Mouse (Mus musculus): ENCODE results near the gene Aimp1. TPM values are rescaled to one million over a fixed set of nuclear protein-coding genes. Genes with fewer than 3 reads are reported as not detected.
A peak's percentile ranks its signal among the peaks of the same experiment; 100 is the strongest.

The Aimp1 gene
- polyA plus RNA-seq, 1 experiment from 2014 or later, result 66.4 TPM

DNA sequence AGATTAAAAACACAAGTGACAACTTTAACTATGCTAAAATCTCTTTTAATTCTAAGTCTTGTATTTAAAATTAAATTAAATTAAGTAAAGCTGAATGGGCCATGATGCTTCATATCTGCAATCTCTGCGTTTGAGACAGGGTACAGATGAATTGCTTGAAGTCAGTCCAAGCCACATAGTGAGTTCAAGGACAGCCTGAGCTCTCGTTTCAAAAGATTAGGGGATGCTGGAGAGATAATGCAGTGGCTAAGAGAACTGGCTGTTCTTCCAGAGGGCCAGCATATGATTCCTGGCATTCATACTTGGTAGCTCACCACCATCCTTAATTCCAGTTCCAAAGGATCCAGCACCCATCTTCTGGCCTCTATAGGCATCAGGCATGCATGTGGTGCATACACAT, 50.9 kb downstream of the Aimp1 start:
- H3K4me2 ChIP-seq (ENCODE audit: low read length), result no peak overlapping the region
- H3K9ac ChIP-seq (replicated peaks; ENCODE audit: low read length), result no peak overlapping the region
- H3K4me3 ChIP-seq (replicated peaks; ENCODE audit: low read depth, low read length), result no peak overlapping the region
- ATAC-seq (ENCODE audit: low FRiP score, low TSS enrichment) (no peak), DNase-seq (no peak)
- H3K27ac ChIP-seq (replicated peaks; ENCODE audit: low read depth, low read length), result no peak overlapping the region
- H3K4me1 ChIP-seq (ENCODE audit: control insufficient read depth, insufficient read depth, low read length), result no peaks in the 10 kb centered on the region
- H3K27me3 ChIP-seq (ENCODE audit: control insufficient read depth, insufficient read depth, low read length), result no peaks in the 10 kb centered on the region
- H3K36me3 ChIP-seq (ENCODE audit: control insufficient read depth, insufficient read depth, low read length), result no peaks in the 10 kb centered on the region
- 67% methylated on average over 2 of the region's 2 CpGs for WGBS
- H3K9me3 ChIP-seq (ENCODE audit: control insufficient read depth, low read length), result no peaks in the 10 kb centered on the region

DNA sequence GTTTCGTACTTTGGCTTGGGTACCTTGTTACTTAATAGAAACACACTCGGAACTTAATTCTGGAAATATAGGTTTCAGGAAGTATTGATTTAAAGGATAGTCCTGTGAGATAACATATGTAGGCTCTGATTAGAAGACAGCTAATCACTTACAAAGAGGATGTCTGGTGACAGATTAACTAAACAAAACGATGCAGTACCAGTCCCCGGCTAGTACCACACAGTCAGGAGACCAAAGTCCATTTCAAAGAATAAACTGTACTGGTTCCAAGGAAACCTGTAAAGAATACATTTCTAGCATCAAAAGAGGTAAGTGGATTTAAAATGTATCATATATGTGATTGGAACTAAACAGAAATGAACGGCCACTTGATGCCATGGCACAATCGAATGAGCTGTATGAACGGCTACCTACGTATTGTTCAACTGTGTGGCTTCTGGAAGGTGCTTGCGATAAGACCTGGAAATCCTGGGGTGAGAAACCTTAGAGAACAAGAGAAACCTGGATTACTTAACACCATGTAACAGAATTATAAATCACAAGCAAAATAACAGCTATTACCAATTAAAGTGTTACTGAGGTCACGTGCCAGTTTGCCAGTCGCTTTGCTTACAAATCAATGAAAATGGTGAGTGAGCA, 54.5 kb downstream of the Aimp1 start, which contains the start of gene Gimd1:
TSS of gene Gimd1 (plus strand) at position 220 of the 639 bp plus-strand sequence.
- H3K4me2 ChIP-seq (ENCODE audit: low read length), result no peak within 1 kb of the TSS
- H3K27ac ChIP-seq (replicated peaks; ENCODE audit: low read depth, low read length), result no peak within 1 kb of the TSS
- H3K27me3 ChIP-seq (ENCODE audit: control insufficient read depth, insufficient read depth, low read length), result no peaks in the 10 kb centered on the region
- H3K4me1 ChIP-seq (ENCODE audit: control insufficient read depth, insufficient read depth, low read length), result no peaks in the 10 kb centered on the region
- DNase-seq (no peak), ATAC-seq (ENCODE audit: low FRiP score, low TSS enrichment) (no peak)
- H3K36me3 ChIP-seq (ENCODE audit: control insufficient read depth, insufficient read depth, low read length), result no peaks in the 10 kb centered on the region
- no peaks in the 10 kb centered on the region for H3K9me3 ChIP-seq (ENCODE audit: control insufficient read depth, low read length)
- no peak within 1 kb of the TSS for H3K4me3 ChIP-seq (replicated peaks; ENCODE audit: low read depth, low read length)
- WGBS, result 97% methylated on average over 11 of the region's 11 CpGs
- no peak within 1 kb of the TSS for H3K9ac ChIP-seq (replicated peaks; ENCODE audit: low read length)

DNA sequence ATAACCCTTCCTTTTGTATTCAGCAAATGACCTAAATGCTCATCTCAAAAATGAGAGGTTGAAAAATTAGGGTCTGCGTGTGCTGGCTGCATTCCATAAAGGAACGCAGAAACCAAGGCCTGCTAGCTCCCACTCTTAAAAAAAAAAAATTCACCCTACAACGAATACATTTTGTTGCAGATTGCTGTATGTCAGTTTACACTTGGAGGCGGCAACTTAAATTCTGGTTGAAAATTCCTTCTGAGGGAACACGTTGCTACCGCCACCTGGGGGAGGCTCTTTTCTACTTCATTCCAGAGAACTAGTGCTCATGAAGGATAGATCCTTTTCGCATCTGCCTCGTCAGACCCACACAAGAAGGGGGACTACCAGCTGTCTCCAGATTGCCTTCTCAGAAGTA, 55.4 kb downstream of the Aimp1 start:
- H3K27me3 ChIP-seq (ENCODE audit: control insufficient read depth, insufficient read depth, low read length), result no peaks in the 10 kb centered on the region
- 64% methylated on average over 8 of the region's 8 CpGs for WGBS
- H3K4me1 ChIP-seq (ENCODE audit: control insufficient read depth, insufficient read depth, low read length), result no peaks in the 10 kb centered on the region
- H3K9ac ChIP-seq (replicated peaks; ENCODE audit: low read length), result no peak overlapping the region
- no peaks in the 10 kb centered on the region for H3K36me3 ChIP-seq (ENCODE audit: control insufficient read depth, insufficient read depth, low read length)
- H3K4me2 ChIP-seq (ENCODE audit: low read length), result no peak overlapping the region
- H3K27ac ChIP-seq (replicated peaks; ENCODE audit: low read depth, low read length), result no peak overlapping the region
- DNase-seq (peak; percentile 31), ATAC-seq (ENCODE audit: low FRiP score, low TSS enrichment) (no peak)
- no peaks in the 10 kb centered on the region for H3K9me3 ChIP-seq (ENCODE audit: control insufficient read depth, low read length)
- H3K4me3 ChIP-seq (replicated peaks; ENCODE audit: low read depth, low read length), result no peak overlapping the region

Other genes starting within 250 kb of the Aimp1 start
- gene Gimd1, start 54.5 kb downstream of the Aimp1 start, polyA plus RNA-seq (2014; fragmentation: Nextera tagmentation; extraction: Ambion mirVana), result not detected in 2 replicates
- 32.4 and 33.2 TPM in 2 replicates for gene Tbck, start 226 bp downstream of the Aimp1 start, polyA plus RNA-seq (2014; fragmentation: Nextera tagmentation; extraction: Ambion mirVana)